Mouse (Mus musculus): Measurements from ENCODE around the gene Lipa.

- TF ChIP-seq CTCF (IDR thresholded peaks at IDR 0.05; ENCODE audit: extremely low read depth, insufficient read depth, low read length) (no peak), POLR2A (IDR thresholded peaks at IDR 0.05; ENCODE audit: extremely low read depth, insufficient read depth, low read length) (no peak)
These were observed 15.7 kb downstream of the Lipa start for GRCm38 (mm10) chr19:34511528-34511927.
